Mouse (Mus musculus) bone marrow macrophage, adult 2 months (primary cell): Measurements from ENCODE around the gene 2510039O18Rik.

ENCODE experiments used
- CTCF ChIP-seq: IDR thresholded peaks from 2 replicates; pipeline ENCODE4 v1.5.1; 2012; ENCODE audit warnings: low read depth, mild to moderate bottlenecking, low read length, moderate library complexity
- POLR2A ChIP-seq: IDR thresholded peaks from 2 replicates; pipeline ENCODE4 v1.6.1; 2012; ENCODE audit warnings: mild to moderate bottlenecking, low read depth, low read length, borderline replicate concordance

GRCm38 (mm10) chr4:147909486-147909885 lies 31.2 kb upstream of the 2510039O18Rik start:
- TF ChIP-seq POLR2A: no peak
- TF ChIP-seq CTCF: no peak
